Mouse (Mus musculus) gastrocnemius, postnatal 36 days (tissue): ENCODE measurements at regions not wholly inside any gene's neighbourhood (a gene's known extent, or its start where the extent isn't known, plus 50 kb on each side); places are given as distances from the start of the nearest gene placed in this dataset.
A peak's percentile ranks its signal among the peaks of the same experiment; 100 is the strongest.

Experiments used
- DNase-seq, 2 experiments: peaks; one replicate each; pipeline ENCODE4 v3.0.0; 2022
- intact Hi-C: fragments of 180-260 bp; cut with DNase I; formaldehyde crosslinking; loops from one replicate; pipeline ENCODE4 v1.15.1; 2025

DNA sequence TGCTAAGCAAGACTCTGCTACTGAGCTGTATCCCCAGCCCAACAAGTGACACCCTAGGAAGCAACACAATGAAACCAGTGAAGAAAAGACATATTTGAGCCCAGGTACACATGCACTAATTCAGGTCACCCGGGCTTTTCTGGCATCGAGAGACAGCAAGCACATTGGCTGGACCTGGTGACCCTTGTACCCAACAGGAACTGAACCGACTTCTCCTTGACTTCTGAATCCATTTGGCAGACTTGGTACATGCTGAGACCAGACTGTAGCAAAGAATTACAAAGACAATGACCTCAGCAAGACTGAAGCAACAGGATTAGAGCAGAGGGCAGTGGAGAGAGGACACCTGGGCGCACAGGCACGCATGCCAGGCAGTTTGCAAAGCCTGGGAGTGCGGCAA lies 79.1 kb downstream of the Sema4f start:
- intact Hi-C loops: loop anchor here (5.0 kb wide), 1 partner anchor 108 kb away; no protein-coding TSS in a partner anchor
- no peak for DNase-seq

DNA sequence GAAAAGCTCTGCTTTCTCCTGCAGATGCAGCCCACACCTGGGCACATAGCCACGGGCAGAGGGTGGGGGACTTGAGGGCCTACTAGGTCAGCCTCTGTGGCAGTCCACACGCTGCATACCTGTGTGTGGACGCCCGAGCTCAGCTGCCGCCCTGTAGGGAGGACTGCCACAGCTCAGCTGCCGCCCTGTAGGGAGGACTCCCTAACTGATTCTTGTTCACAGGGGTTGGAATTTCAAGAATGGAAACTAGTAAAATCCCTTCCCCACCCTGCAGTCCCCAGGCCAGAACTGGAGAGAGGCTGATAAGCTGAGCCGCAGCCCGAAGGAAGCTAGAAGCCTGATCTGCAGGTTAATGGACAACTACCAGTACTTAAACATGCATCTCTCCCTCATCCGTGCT lies 82.0 kb upstream of the Hk2 start:
- DNase-seq: no peak
- intact Hi-C loops: no loop called here

DNA sequence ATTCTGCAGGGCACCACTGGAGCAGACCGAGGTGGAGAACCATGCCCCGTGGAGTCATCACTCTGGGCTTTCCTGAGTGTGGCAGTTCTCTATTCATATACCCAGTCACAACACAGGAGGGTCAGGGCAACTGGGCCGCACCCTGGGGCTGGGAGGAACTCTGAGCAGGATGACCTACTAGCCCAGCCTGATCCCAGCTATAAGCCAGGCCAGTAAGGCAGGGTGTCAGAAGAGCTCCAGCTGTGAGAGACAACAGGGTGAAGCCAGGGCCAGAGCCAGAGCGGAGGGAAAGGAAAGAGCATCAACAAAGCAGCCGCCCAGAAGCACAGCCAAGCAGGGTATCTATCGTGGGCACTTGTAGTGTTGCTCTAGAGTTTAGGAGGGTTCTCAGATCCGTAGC lies 81.1 kb upstream of the Hk2 start:
- no peak for DNase-seq
- intact Hi-C loops: no loop called here

DNA sequence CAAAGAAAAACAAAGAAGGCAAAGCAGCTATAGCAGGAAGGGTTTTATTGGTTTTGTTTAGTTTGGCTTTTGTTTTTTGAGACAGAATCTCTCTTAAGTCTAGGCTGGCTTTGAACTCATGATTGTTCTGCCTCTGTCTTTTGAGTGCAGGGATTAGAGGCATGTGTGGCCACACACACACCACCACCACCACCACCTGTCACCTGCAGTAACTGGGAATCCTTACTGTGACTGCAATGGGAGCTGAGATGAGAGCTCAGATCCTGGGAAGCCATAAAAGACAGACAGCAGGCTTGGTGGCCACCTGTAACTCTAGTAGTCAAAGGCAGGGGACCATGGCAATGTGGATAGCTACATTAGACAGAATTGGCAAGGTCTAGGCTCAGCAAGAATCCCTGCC lies 80.5 kb upstream of the Hk2 start:
- DNase-seq: no peak
- intact Hi-C loops: no loop called here

DNA sequence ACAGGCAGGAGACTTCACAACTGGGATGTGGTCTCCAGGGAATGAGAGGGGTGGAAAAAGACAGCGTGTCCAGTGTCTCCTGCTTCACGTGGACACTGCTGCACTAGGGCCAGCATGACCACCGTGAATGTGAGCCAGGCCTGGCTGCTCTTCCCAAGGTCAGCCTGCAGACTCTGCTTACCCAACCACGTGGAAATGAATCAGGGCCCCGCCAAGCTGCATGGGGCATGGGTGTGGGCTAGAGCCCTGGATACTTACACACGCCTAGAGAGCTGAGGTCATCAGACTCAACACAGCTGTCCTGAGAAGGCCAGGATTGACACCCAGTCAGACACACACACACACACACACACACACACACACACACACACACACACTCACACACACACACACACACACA lies 80.1 kb upstream of the Hk2 start:
- intact Hi-C loops: no loop called here
- DNase-seq: peak; percentile 49 to 69

DNA sequence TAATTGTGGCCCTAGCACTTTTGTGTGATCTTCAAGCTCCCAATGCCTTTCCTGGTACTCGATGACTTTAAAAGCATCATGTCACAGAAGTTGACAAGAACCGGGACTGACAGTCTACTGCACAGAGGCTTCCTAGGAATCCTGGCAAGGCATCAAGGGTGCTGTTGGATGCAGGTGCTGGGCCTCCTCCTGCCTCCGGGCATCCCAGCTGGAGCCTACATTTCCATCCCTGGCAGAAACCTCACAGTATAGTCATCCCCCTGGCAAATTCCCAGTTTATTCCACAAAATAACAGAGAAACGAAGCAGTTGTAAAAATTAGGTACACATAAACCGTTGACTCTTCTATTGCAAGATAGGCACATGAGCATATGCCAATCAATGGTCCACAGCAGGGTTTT lies 78.8 kb upstream of the Hk2 start:
- intact Hi-C loops: no loop called here

DNA sequence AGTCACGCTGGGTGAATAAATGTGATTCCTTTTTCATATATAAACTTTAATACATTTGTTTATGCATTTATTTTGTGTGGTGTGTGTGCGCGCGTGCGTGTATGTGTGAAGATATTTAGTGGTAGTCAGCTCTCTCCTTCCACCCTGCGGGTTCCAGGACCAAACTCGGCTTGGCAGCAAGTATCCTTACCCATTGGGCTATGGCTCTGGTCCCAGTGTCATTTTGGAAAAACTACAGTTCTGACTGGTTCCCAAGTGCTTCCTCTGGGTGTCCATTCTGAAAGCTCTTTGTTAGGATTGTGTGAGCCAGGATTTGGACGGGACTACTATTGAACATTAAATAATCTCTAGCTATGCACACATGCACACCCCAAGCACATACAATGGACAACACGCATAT lies 76.3 kb upstream of the Hk2 start:
- DNase-seq: no peak

More for the DNA sequence above, 78.8 kb upstream of the Hk2 start:
- no peak for DNase-seq

DNA sequence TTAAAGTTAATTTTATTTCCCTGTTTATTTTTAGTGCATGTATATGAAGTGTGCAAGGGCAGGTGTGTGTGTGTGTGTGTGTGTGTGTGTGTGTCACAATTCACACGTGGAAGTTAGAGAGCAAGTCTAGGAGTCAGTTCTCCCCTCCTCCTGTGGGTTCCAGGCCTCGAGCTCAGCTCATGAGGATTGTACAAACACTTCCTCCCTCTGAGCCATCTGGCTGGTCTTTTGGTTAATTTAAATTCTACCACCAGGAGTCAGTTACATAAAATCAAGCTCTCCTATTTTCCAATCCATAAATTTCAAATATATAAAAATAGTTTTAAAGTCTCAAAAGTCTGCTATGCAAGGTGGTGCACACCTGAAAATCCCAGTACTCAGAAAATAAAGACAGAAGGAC lies 73.3 kb upstream of the Hk2 start:
- intact Hi-C loops: loop anchor here (5.0 kb wide), 1 partner anchor 35 kb away; no protein-coding TSS in a partner anchor

More for the DNA sequence above, 76.3 kb upstream of the Hk2 start:
- intact Hi-C loops: no loop called here

DNA sequence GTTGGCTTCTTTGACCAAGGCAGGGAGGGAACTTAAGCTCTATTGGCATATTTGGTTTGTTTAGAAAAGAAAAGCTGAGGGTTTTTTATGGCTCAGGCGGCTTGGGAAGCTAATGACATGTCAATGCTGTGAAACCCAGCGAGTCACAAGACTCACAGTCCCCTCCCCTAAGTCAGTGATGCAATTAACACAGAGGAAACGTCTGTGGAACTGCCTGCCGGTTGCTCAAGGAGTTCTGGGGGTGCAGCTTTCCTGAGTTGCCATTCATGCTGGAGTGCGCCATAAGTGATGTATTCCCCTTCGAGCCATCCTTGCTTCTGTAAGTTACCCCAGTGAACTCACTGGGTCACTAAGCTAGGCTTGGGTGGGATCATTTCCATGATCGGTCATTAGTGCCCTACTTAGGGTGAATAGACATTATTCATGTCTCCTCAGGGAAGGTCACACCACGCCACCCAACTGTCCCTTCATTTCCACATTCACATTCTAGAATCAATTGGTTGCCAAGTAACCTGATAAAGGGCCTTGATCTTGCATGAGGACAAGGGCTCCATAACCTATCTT lies 72.4 kb upstream of the Hk2 start:
- no peak for DNase-seq
- intact Hi-C loops: loop anchor here (5.0 kb wide), 1 partner anchor 34 kb away; no protein-coding TSS in a partner anchor

More for the DNA sequence above, 73.3 kb upstream of the Hk2 start:
- no peak for DNase-seq

DNA sequence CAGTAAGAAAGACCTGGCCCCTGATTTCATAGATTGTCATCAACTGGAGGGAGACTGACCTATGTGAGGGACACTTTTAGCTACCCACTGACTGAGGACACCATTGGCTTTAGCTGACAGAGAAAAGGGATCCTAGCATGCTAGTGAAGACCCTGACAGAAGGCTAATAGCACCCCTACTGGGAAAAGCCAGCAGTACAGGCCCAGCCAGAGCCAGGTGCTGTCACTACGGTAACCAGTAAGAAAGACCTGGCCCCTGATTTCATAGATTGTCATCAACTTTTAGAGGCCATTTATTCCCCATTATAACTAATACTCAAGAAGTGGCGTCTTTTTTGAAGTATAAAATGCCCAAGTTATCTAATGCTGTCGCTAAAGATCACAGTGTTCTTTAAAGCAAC lies 70.2 kb upstream of the Hk2 start:
- intact Hi-C loops: no loop called here
- DNase-seq: no peak

DNA sequence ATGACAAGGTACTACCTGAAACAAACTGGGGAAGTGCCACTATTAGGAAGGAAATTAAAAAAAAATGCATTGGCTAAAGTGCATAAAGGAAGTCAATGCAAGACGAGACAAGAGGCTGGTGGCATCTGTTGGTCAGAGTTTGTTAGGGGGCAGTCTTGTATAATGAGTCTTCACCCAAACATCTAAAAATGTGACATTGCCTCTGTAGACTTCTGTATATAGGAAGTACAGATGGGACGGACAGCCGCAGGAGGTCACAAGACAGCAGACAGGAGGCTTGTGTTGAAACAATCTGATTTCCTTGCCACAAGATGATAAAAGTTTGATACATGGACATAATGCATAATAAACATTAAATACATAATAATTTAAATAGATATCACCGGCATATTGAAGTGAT lies 69.6 kb upstream of the Hk2 start:
- intact Hi-C loops: no loop called here
- no peak for DNase-seq

DNA sequence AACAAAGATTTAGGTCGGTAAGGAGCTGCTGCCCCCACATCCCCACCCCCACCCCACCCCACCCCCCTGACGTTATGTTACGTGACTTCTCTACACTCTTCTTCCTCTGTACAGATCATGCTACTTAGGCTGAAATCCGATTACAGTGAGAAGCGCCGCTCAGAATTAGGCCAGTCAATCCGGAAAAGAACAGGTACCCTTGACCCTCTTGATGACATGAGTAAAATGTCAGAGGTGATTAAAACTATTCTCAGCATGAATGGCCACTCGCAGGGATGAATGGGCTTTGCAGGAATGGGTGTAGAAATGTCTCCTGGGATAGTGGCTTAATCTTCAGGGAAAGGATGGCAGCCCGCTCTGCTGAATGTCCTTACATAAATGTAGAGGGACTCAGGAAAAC lies 63.0 kb upstream of the Hk2 start:
- intact Hi-C loops: no loop called here
- no peak for DNase-seq

DNA sequence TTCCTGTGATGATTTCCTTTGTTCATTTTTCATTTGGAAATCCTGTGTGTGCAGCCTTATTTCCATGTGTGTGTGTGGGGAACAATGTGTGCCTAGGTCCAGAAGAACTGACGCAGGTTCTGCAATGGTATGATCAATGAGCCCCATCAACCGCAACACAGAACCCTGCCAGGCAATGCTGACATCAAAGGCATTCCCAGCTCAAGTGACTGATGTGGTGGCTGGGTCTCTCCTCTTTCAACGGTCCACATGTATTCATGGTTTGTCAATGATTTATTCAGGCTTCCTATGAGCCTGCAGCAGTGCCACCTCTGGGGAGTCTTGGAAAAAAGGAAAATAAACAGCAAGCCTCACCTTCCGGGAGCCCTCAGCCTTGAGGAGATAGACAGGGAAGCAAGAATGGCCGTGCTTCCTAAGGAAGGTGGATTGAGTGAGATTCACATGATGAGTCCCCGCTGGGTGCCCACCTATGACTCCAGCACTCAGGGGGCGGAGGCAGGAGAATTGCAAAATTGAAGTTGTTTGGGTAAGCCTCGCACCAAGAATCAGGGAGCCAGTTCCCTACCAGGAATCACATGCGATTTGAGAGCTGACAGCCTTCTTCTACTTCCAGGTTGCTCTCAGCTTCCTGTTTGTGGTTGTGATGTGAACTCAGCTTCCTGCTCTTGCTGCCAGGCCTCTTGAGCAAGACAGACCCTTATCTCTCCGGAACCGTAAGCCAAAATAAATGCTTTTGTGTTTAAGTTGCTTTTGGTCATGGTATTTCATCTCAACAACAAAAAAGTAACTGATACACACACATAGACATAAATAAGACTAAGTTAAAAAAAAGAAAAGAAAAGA lies 61.2 kb upstream of the Hk2 start:
- intact Hi-C loops: no loop called here
- no peak for DNase-seq

DNA sequence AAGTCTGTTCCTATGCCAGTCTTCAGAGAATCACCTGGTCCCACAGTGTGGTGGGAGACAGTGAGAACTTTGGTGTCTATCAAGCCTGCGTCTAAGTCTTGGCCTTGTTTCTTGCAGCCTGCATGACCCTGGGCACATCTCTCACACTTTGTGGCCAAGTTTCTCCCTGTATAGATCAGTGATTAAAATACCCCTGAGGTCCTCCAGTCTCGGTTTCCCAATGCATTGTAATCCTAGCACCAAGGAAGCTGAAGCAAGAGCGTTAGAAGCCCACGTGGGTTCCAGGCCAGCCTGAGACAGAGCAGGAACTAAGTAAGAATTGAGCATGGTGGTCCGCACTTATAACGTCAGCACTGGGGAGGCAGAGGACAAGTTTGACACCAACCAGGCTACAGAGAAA lies 59.6 kb upstream of the Hk2 start:
- DNase-seq: no peak
- intact Hi-C loops: no loop called here

DNA sequence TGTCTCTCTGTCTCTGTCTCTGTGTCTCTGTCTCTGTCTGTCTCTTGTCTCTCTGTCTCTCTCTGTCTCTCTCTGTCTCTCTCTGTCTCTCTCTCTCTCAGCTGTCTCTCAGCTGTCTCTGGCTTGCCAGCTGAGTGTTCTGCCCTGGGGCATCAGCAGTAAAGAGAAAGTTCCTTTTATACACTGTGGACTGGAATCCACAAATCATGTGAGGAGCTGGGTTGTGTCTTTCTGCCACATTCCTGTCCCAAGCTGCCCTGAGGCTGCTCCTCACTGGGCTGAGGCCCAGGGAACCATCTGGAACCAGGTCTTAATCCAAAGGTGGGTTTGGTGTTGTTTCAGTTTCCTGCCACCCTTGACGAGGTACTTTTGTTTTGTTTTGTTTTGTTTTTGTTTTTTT lies 57.0 kb upstream of the Hk2 start:
- no peak for DNase-seq
- intact Hi-C loops: no loop called here

DNA sequence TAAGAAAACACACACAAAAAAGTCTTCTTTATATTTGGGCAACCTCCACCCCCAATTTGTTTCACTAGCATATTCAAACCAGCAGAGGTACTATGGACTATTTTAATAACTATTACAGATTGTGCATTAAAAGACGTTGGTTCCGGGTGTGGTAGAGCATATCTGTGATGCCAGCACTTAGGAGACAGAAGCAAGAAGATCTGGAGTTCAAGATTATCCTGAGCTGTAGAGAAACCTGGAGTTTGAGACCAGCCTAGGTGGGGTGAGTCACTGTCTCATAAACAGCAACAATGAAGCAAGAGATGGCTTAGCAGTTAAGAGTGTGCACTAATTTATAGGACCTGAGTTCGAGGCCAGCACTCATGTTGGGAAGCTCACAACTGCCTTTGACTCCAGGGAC lies 50.4 kb upstream of the Hk2 start:
- intact Hi-C loops: no loop called here
- no peak for DNase-seq

DNA sequence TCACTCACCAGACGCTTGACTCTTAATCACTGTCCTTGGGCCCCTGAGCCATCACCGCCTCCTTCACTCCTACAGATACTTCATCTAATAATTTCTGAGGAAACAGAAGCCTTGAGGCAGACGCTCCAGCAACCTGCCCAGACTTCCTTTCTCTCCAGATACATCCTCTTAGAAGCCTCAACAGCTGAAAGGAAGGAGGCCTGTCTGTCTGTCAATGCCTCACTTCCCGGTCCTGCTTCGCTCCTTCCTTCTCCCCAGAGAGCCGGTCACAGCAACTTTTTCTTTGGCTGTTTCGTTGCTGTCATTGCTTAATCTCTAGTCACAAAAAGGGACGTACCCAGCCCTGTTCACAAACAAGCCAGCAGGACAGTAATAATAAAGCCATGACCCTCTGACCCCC lies 50.0 kb upstream of the Hk2 start:
- intact Hi-C loops: no loop called here
- no peak for DNase-seq
